Mouse (Mus musculus) large intestine, adult 2 months (tissue): ENCODE data around the gene Rnaseh2c. TPM values are rescaled to one million over a fixed set of nuclear protein-coding genes. Genes with fewer than 3 reads are reported as not detected.

Experiments used
- DNase-seq: peaks from one replicate; pipeline ENCODE4 v3.0.0-alpha.2; 2012; ENCODE audit warnings: low read depth, low spot score
- WGBS: fragments of 180-500 bp; shearing (Covaris S2); methylation state at CpG from one replicate; pipeline ENCODE4 v1.1.7; 2018; 5-methylcytosine and 5-hydroxymethylcytosine counted together
- polyA plus RNA-seq: library from polyadenylated mRNA; depleted of rRNA; stranded (reverse); fragments of >200 nt; gene quantifications from 2 replicates; pipeline ENCODE4 v1.2.3, GENCODE M21; 2012

The Rnaseh2c gene
- polyA plus RNA-seq, 1 experiment = 45.1 TPM

- no peak for DNase-seq
- WGBS = 77% methylated on average over 8 of the region's 8 CpGs
These were observed 23.6 kb downstream of the Rnaseh2c start for GRCm38 (mm10) chr19:5625311-5625710.

GRCm38 (mm10) chr19:5629907-5630306 lies 28.2 kb downstream of the Rnaseh2c start:
- DNase-seq = no peak

- WGBS = 88% methylated on average over 9 of the region's 9 CpGs
- no peak for DNase-seq
These were observed 30.4 kb downstream of the Rnaseh2c start for GRCm38 (mm10) chr19:5632120-5632519.

- WGBS = 42% methylated on average over 7 of the region's 7 CpGs
These were observed 34.4 kb downstream of the Rnaseh2c start for GRCm38 (mm10) chr19:5636036-5636570.

GRCm38 (mm10) chr19:5636571-5637041 lies 34.9 kb downstream of the Rnaseh2c start:
- 10% methylated on average over 12 of the region's 12 CpGs for WGBS
- DNase-seq = peak; percentile 51

More at GRCm38 (mm10) chr19:5636036-5636570, 34.4 kb downstream of the Rnaseh2c start:
- no peak for DNase-seq

- peak; percentile 73 for DNase-seq
These were observed 35.7 kb downstream of the Rnaseh2c start, which contains the start of gene Rela for GRCm38 (mm10) chr19:5637069-5638047. Rela (plus strand) TSS chr19:5637483.

GRCm38 (mm10) chr19:5638416-5639005 lies 36.8 kb downstream of the Rnaseh2c start:
- WGBS = 86% methylated on average over 18 of the region's 18 CpGs
- no peak for DNase-seq

More at GRCm38 (mm10) chr19:5637069-5638047, 35.7 kb downstream of the Rnaseh2c start, which contains the start of gene Rela:
- under 1% methylated on average over 109 of the region's 109 CpGs for WGBS

GRCm38 (mm10) chr19:5640339-5640738 lies 38.7 kb downstream of the Rnaseh2c start:
- 87% methylated on average over 9 of the region's 9 CpGs for WGBS

GRCm38 (mm10) chr19:5641021-5641420 lies 39.3 kb downstream of the Rnaseh2c start:
- DNase-seq = no peak
- 91% methylated on average over 17 of the region's 17 CpGs for WGBS

More at GRCm38 (mm10) chr19:5640339-5640738, 38.7 kb downstream of the Rnaseh2c start:
- no peak for DNase-seq

GRCm38 (mm10) chr19:5641641-5642040 lies 40.0 kb downstream of the Rnaseh2c start:
- DNase-seq = no peak
- 89% methylated on average over 8 of the region's 8 CpGs for WGBS

- WGBS = 95% methylated on average over 9 of the region's 9 CpGs
These were observed 43.6 kb downstream of the Rnaseh2c start for GRCm38 (mm10) chr19:5645280-5645679.

GRCm38 (mm10) chr19:5646731-5647330 lies 45.2 kb downstream of the Rnaseh2c start:
- DNase-seq = no peak
- WGBS = 89% methylated on average over 8 of the region's 8 CpGs

More at GRCm38 (mm10) chr19:5645280-5645679, 43.6 kb downstream of the Rnaseh2c start:
- no peak for DNase-seq

GRCm38 (mm10) chr19:5647791-5648190 lies 46.1 kb downstream of the Rnaseh2c start:
- WGBS = 90% methylated on average over 6 of the region's 6 CpGs
- no peak for DNase-seq

GRCm38 (mm10) chr19:5648401-5649297 lies 47.0 kb downstream of the Rnaseh2c start:
- 4% methylated on average over 26 of the region's 26 CpGs for WGBS
- DNase-seq = peak; percentile 35

GRCm38 (mm10) chr19:5649298-5649741 lies 47.6 kb downstream of the Rnaseh2c start:
- DNase-seq = no peak
- WGBS = 45% methylated on average over 6 of the region's 6 CpGs

GRCm38 (mm10) chr19:5651502-5652274 lies 50.0 kb downstream of the Rnaseh2c start:
- 77% methylated on average over 13 of the region's 13 CpGs for WGBS
- no peak for DNase-seq

- 90% methylated on average over 6 of the region's 6 CpGs for WGBS
- DNase-seq = no peak
These were observed 50.9 kb downstream of the Rnaseh2c start for GRCm38 (mm10) chr19:5652570-5652969.
